Mouse (Mus musculus) hindbrain, embryonic 10.5 days (tissue): Measurements from ENCODE around the gene Oas1h. TPM values are rescaled to one million over a fixed set of nuclear protein-coding genes. Genes with fewer than 3 reads are reported as not detected.
"Not testable (repeated sequence)": the region's sequence is repeated elsewhere in the genome, so short reads cannot be mapped to it uniquely, and the experiment has no call there.

ENCODE experiments used
- DNase-seq: peaks from one replicate; pipeline ENCODE4 v3.0.0-alpha.2; 2017; ENCODE audit warnings: low spot score
- H3K27ac ChIP-seq: fragments of 300-500 bp; sonication (generic); 2 replicates; pipeline ENCODE4 v1.5.1; 2016; ENCODE audit warnings: mild to moderate bottlenecking, moderate library complexity
- H3K27me3 ChIP-seq: fragments of 300-500 bp; sonication (generic); 2 replicates; pipeline ENCODE4 v1.6.1; 2016; ENCODE audit warnings: mild to moderate bottlenecking; ENCODE audit not compliant: poor library complexity, insufficient read depth, severe bottlenecking
- H3K36me3 ChIP-seq: fragments of 300-500 bp; sonication (generic); 2 replicates; pipeline ENCODE4 v1.6.1; 2016; ENCODE audit warnings: mild to moderate bottlenecking, moderate library complexity
- H3K4me1 ChIP-seq: fragments of 300-500 bp; sonication (generic); replicated peaks from 2 replicates; pipeline ENCODE4 v1.6.1; 2016; ENCODE audit warnings: mild to moderate bottlenecking
- H3K4me3 ChIP-seq: fragments of 300-500 bp; sonication (generic); 2 replicates; pipeline ENCODE4 v1.5.1; 2016; ENCODE audit warnings: mild to moderate bottlenecking, moderate library complexity
- H3K9me3 ChIP-seq: fragments of 300-500 bp; sonication (generic); 2 replicates; pipeline ENCODE4 v1.6.1; 2016; ENCODE audit warnings: mild to moderate bottlenecking, moderate library complexity
- WGBS: fragments of 180-500 bp; shearing (Covaris S2); methylation state at CpG from one replicate; pipeline ENCODE4 v1.1.7; 2016; 5-methylcytosine and 5-hydroxymethylcytosine counted together
- polyA plus RNA-seq: library from polyadenylated mRNA; unstranded; fragments of >200 nt; fragmentation: Nextera tagmentation; extraction: Ambion mirVana; gene quantifications from 2 replicates; pipeline ENCODE4 v1.2.1, GENCODE M21; 2016

Gene Oas1h
- polyA plus RNA-seq, 1 experiment from 2014 or later, result not detected

- H3K9me3 ChIP-seq, H3K36me3 ChIP-seq, DNase-seq, H3K4me1 ChIP-seq, H3K4me3 ChIP-seq, H3K27me3 ChIP-seq, H3K27ac ChIP-seq: not testable (repeated sequence)
- WGBS, result 62% methylated on average over 8 of the region's 8 CpGs
Observed at GRCm38 (mm10) chr5:120914204-120914603, 53.0 kb downstream of the Oas1h start, which contains the start of gene Oas1d. TSS of gene Oas1d (plus strand) at chr5:120914536.

- H3K27ac ChIP-seq, H3K4me3 ChIP-seq, H3K36me3 ChIP-seq, H3K27me3 ChIP-seq, DNase-seq, H3K9me3 ChIP-seq, H3K4me1 ChIP-seq: not testable (repeated sequence)
- WGBS, result 70% methylated on average over 2 of the region's 2 CpGs
Observed at GRCm38 (mm10) chr5:120919156-120919935, 58.1 kb downstream of the Oas1h start.

GRCm38 (mm10) chr5:120920296-120920695, 59.1 kb downstream of the Oas1h start:
- Histone ChIP-seq H3K27me3 (no peaks in the 10 kb centered on the region), H3K36me3 (no peaks in the 10 kb centered on the region), H3K4me3 (no peak overlapping the region), H3K27ac (no peak overlapping the region), H3K4me1 (no peaks in the 10 kb centered on the region), H3K9me3 (no peaks in the 10 kb centered on the region)
- 77% methylated on average over 3 of the region's 3 CpGs for WGBS
- DNase-seq, result no peak

Other genes with a start within 250 kb of the Oas1h start
- gene Rita1, start 248.8 kb upstream of the Oas1h start, polyA plus RNA-seq, result 19.0 and 19.6 TPM in 2 replicates
- 62.2 and 64.7 TPM in 2 replicates for gene Ddx54, start 248.7 kb upstream of the Oas1h start, polyA plus RNA-seq
- 0.85 TPM in 1 of 2 replicates, not detected in the other for gene Cfap73, start 227.2 kb upstream of the Oas1h start, polyA plus RNA-seq
- 0.13 and 0.15 TPM in 2 replicates for gene Rasal1, start 212.6 kb upstream of the Oas1h start, polyA plus RNA-seq
- 1.7 and 5.8 TPM in 2 replicates for gene Dtx1, start 149.5 kb upstream of the Oas1h start, polyA plus RNA-seq
- 0.06 and 0.10 TPM in 2 replicates for gene Oas2, start 111.6 kb upstream of the Oas1h start, polyA plus RNA-seq
- 0.16 TPM in 2 replicates for gene Oas3, start 83.8 kb upstream of the Oas1h start, polyA plus RNA-seq
- gene Oas1e, start 65.9 kb upstream of the Oas1h start, polyA plus RNA-seq, result not detected in 2 replicates
- gene Oas1c, start 48.9 kb upstream of the Oas1h start, polyA plus RNA-seq, result 0.25 and 0.41 TPM in 2 replicates
- gene Oas1f, start 14.1 kb upstream of the Oas1h start, polyA plus RNA-seq, result not detected in 2 replicates
- gene Oas1g, start 26.2 kb downstream of the Oas1h start, polyA plus RNA-seq, result 0.12 TPM in 1 of 2 replicates, not detected in the other
- 0.85 and 1.1 TPM in 2 replicates for gene Oas1a, start 46.1 kb downstream of the Oas1h start, polyA plus RNA-seq
- gene Oas1d, start 53.1 kb downstream of the Oas1h start, polyA plus RNA-seq, result not detected in 2 replicates
- gene Rph3a, start 148.7 kb downstream of the Oas1h start, polyA plus RNA-seq, result 0.30 and 2.2 TPM in 2 replicates